Mouse (Mus musculus) heart, embryonic 13.5 days (tissue): ENCODE data around the gene Ubr4. TPM values are rescaled to one million over a fixed set of nuclear protein-coding genes. Genes with fewer than 3 reads are reported as not detected.

Experiments
- ATAC-seq: fragments of 200-750 bp; cut with Nextera tagmentation; 2 replicates; pipeline ENCODE4 v1.8.0; 2017; ENCODE audit warnings: moderate TSS enrichment; ENCODE audit not compliant: insufficient number of reproducible peaks, low FRiP score, low TSS enrichment; ENCODE audit errors: extremely low read depth
- H3K27ac ChIP-seq: fragments of 300-500 bp; sonication (generic); replicated peaks from 2 replicates; pipeline ENCODE4 v1.5.1; 2015; ENCODE audit warnings: moderate library complexity, mild to moderate bottlenecking, inconsistent platforms
- H3K27me3 ChIP-seq: fragments of 300-500 bp; sonication (generic); replicated peaks from 2 replicates; pipeline ENCODE4 v1.6.1; 2015; ENCODE audit warnings: mild to moderate bottlenecking, inconsistent platforms
- H3K36me3 ChIP-seq: fragments of 300-500 bp; sonication (generic); 2 replicates; pipeline ENCODE4 v1.6.1; 2015; ENCODE audit warnings: mild to moderate bottlenecking, inconsistent platforms
- H3K4me1 ChIP-seq: fragments of 300-500 bp; sonication (generic); 2 replicates; pipeline ENCODE4 v1.6.1; 2015; ENCODE audit warnings: inconsistent platforms
- H3K4me2 ChIP-seq: fragments of 300-500 bp; sonication (generic); 2 replicates; pipeline ENCODE4 v1.6.1; 2015; ENCODE audit warnings: inconsistent platforms, mild to moderate bottlenecking, moderate library complexity
- H3K4me3 ChIP-seq: fragments of 300-500 bp; sonication (generic); 2 replicates; pipeline ENCODE4 v1.5.1; 2015; ENCODE audit warnings: moderate library complexity, mild to moderate bottlenecking, inconsistent platforms
- H3K9ac ChIP-seq: fragments of 300-500 bp; sonication (generic); 2 replicates; pipeline ENCODE4 v1.6.1; 2015; ENCODE audit warnings: inconsistent platforms, mild to moderate bottlenecking, moderate library complexity
- H3K9me3 ChIP-seq: fragments of 300-500 bp; sonication (generic); 2 replicates; pipeline ENCODE4 v1.6.1; 2016; ENCODE audit warnings: inconsistent platforms
- WGBS: fragments of 180-500 bp; shearing (Covaris S2); methylation state at CpG from one replicate; pipeline ENCODE4 v1.1.7; 2015; ENCODE audit warnings: mixed read lengths; 5-methylcytosine and 5-hydroxymethylcytosine counted together
- polyA plus RNA-seq: library from polyadenylated mRNA; unstranded; fragments of >200 nt; fragmentation: Nextera tagmentation; extraction: Ambion mirVana; gene quantifications from 2 replicates; pipeline ENCODE4 v1.2.1, GENCODE M21; 2015

Gene Ubr4
- 53.2 and 53.4 TPM in 2 replicates for polyA plus RNA-seq

GRCm38 (mm10) chr4:139351931-139352711, at the start of gene Ubr4, which contains the start of the genes Mrto4 and Emc1:
Gene Ubr4, plus strand, starts transcription at chr4:139352609.
Gene Mrto4, minus strand, starts transcription at chr4:139352576.
Gene Emc1, plus strand, starts transcription at chr4:139352587.
- Histone ChIP-seq H3K27ac (peak within 1 kb of the TSS; percentile 95), H3K27me3 (no peaks in the 10 kb centered on the region), H3K9ac (peak within 1 kb of the TSS; percentile 87), H3K36me3 (peaks cover 59% of the 10 kb centered on the region), H3K9me3 (no peaks in the 10 kb centered on the region), H3K4me1 (peaks cover 20% of the 10 kb centered on the region), H3K4me2 (peak within 1 kb of the TSS; percentile 87), H3K4me3 (peak within 1 kb of the TSS; percentile 76)
- under 1% methylated on average over 64 of the region's 64 CpGs for WGBS
- ATAC-seq: peak; percentile 85

- no peak for ATAC-seq
- H3K36me3 ChIP-seq: peaks cover 43% of the 10 kb centered on the region
- H3K27me3 ChIP-seq: no peaks in the 10 kb centered on the region
- WGBS: 85% methylated on average over 3 of the region's 3 CpGs
- no peak overlapping the region for H3K4me3 ChIP-seq
- peaks cover 10% of the 10 kb centered on the region for H3K4me1 ChIP-seq
- no peak overlapping the region for H3K4me2 ChIP-seq
- no peak overlapping the region for H3K9ac ChIP-seq
- H3K9me3 ChIP-seq: no peaks in the 10 kb centered on the region
- H3K27ac ChIP-seq: no peak overlapping the region
Observed at GRCm38 (mm10) chr4:139305521-139305920, 46.9 kb upstream of the Ubr4 start.

GRCm38 (mm10) chr4:139307916-139308315, 44.5 kb upstream of the Ubr4 start:
- no peak overlapping the region for H3K4me3 ChIP-seq
- WGBS: 82% methylated on average over 5 of the region's 5 CpGs

GRCm38 (mm10) chr4:139309651-139310050, 42.8 kb upstream of the Ubr4 start:
- no peak overlapping the region for H3K27ac ChIP-seq
- H3K4me3 ChIP-seq: peak overlapping the region; percentile 77
- no peaks in the 10 kb centered on the region for H3K9me3 ChIP-seq
- no peak for ATAC-seq
- 0 out of 2 replicates have a peak, but pooled peaks cover 4% of the 10 kb centered on the region for H3K27me3 ChIP-seq
- peak overlapping the region; percentile 88 for H3K9ac ChIP-seq
- H3K4me1 ChIP-seq: peaks cover 21% of the 10 kb centered on the region
- H3K4me2 ChIP-seq: peak overlapping the region; percentile 97
- peaks cover 32% of the 10 kb centered on the region for H3K36me3 ChIP-seq
- 25% methylated on average over 6 of the region's 6 CpGs for WGBS

More at GRCm38 (mm10) chr4:139307916-139308315, 44.5 kb upstream of the Ubr4 start:
- Histone ChIP-seq H3K36me3 (peaks cover 23% of the 10 kb centered on the region; the same call in 1 of the 2 replicates), H3K9ac (peak overlapping the region; percentile 9; the same call in 1 of the 2 replicates), H3K4me1 (peaks cover 21% of the 10 kb centered on the region), H3K9me3 (no peaks in the 10 kb centered on the region), H3K4me2 (no peak overlapping the region), H3K27me3 (0 out of 2 replicates have a peak, but pooled peaks cover 4% of the 10 kb centered on the region), H3K27ac (no peak overlapping the region)
- ATAC-seq: no peak

- 0 out of 2 replicates have a peak, but pooled peaks cover 4% of the 10 kb centered on the region for H3K27me3 ChIP-seq
- H3K4me1 ChIP-seq: peaks cover 21% of the 10 kb centered on the region
- H3K4me2 ChIP-seq: peak within 1 kb of the TSS; percentile 97
- H3K9me3 ChIP-seq: no peaks in the 10 kb centered on the region
- under 1% methylated on average over 59 of the region's 63 CpGs for WGBS
- H3K36me3 ChIP-seq: peaks cover 35% of the 10 kb centered on the region
- peak within 1 kb of the TSS; percentile 88 for H3K9ac ChIP-seq
- H3K4me3 ChIP-seq: peak within 1 kb of the TSS; percentile 77
- ATAC-seq: peak; percentile 89
- peak within 1 kb of the TSS; percentile 55 for H3K27ac ChIP-seq
Observed at GRCm38 (mm10) chr4:139310171-139310898, 42.1 kb upstream of the Ubr4 start, which contains the start of the genes Pqlc2 and Akr7a5. Gene Pqlc2, minus strand, starts transcription at chr4:139310708. Gene Akr7a5, plus strand, starts transcription at chr4:139310744.

GRCm38 (mm10) chr4:139310899-139311701, 41.3 kb upstream of the Ubr4 start:
- Histone ChIP-seq H3K4me2 (peak overlapping the region; percentile 97), H3K27ac (peak overlapping the region; percentile 55), H3K27me3 (0 out of 2 replicates have a peak, but pooled peaks cover 4% of the 10 kb centered on the region), H3K4me3 (peak overlapping the region; percentile 77), H3K4me1 (peaks cover 21% of the 10 kb centered on the region), H3K36me3 (peaks cover 35% of the 10 kb centered on the region), H3K9ac (peak overlapping the region; percentile 88), H3K9me3 (no peaks in the 10 kb centered on the region)
- ATAC-seq: no peak
- 1% methylated on average over 53 of the region's 53 CpGs for WGBS

- peaks cover 32% of the 10 kb centered on the region for H3K36me3 ChIP-seq
- no peaks in the 10 kb centered on the region for H3K9me3 ChIP-seq
- ATAC-seq: no peak
- H3K4me3 ChIP-seq: peak overlapping the region; percentile 77
- WGBS: 29% methylated on average over 14 of the region's 14 CpGs
- peaks cover 21% of the 10 kb centered on the region for H3K4me1 ChIP-seq
- H3K27ac ChIP-seq: no peak overlapping the region
- peak overlapping the region; percentile 97 for H3K4me2 ChIP-seq
- H3K9ac ChIP-seq: peak overlapping the region; percentile 88
- 0 out of 2 replicates have a peak, but pooled peaks cover 4% of the 10 kb centered on the region for H3K27me3 ChIP-seq
Observed at GRCm38 (mm10) chr4:139311707-139312106, 40.7 kb upstream of the Ubr4 start.

- no peak overlapping the region for H3K4me2 ChIP-seq
- H3K27me3 ChIP-seq: 0 out of 2 replicates have a peak, but pooled peaks cover 4% of the 10 kb centered on the region
- no peak overlapping the region for H3K9ac ChIP-seq
- ATAC-seq: no peak
- peaks cover 21% of the 10 kb centered on the region for H3K4me1 ChIP-seq
- WGBS: 55% methylated on average over 4 of the region's 4 CpGs
- peaks cover 32% of the 10 kb centered on the region for H3K36me3 ChIP-seq
- H3K4me3 ChIP-seq: no peak overlapping the region
- H3K9me3 ChIP-seq: no peaks in the 10 kb centered on the region
- H3K27ac ChIP-seq: no peak overlapping the region
Observed at GRCm38 (mm10) chr4:139312632-139313031, 39.8 kb upstream of the Ubr4 start.

GRCm38 (mm10) chr4:139318449-139318848, 34.0 kb upstream of the Ubr4 start:
- Histone ChIP-seq H3K9ac (no peak overlapping the region), H3K27me3 (no peaks in the 10 kb centered on the region), H3K4me3 (no peak overlapping the region), H3K4me1 (no peaks in the 10 kb centered on the region), H3K36me3 (peaks cover 49% of the 10 kb centered on the region), H3K4me2 (no peak overlapping the region), H3K9me3 (no peaks in the 10 kb centered on the region), H3K27ac (no peak overlapping the region)
- ATAC-seq: no peak
- WGBS: 87% methylated on average over 11 of the region's 11 CpGs

GRCm38 (mm10) chr4:139319740-139320139, 32.7 kb upstream of the Ubr4 start:
- Histone ChIP-seq H3K4me3 (no peak overlapping the region), H3K27ac (no peak overlapping the region), H3K36me3 (peaks cover 39% of the 10 kb centered on the region), H3K9ac (no peak overlapping the region), H3K9me3 (no peaks in the 10 kb centered on the region), H3K4me2 (no peak overlapping the region), H3K4me1 (no peaks in the 10 kb centered on the region), H3K27me3 (no peaks in the 10 kb centered on the region)
- no peak for ATAC-seq
- 78% methylated on average over 4 of the region's 4 CpGs for WGBS
